Mouse (Mus musculus): ENCODE results near the gene Aco2.

The Aco2 gene

GRCm38 (mm10) chr15:81920546-81921217, 48.6 kb downstream of the Aco2 start:
- 63% methylated on average over 10 of the region's 10 CpGs for WGBS

- 55% methylated on average over 5 of the region's 5 CpGs for WGBS
Measured at GRCm38 (mm10) chr15:81921255-81921654, 49.1 kb downstream of the Aco2 start.

GRCm38 (mm10) chr15:81924933-81925332, 52.8 kb downstream of the Aco2 start:
- 69% methylated on average over 11 of the region's 11 CpGs for WGBS

GRCm38 (mm10) chr15:81925760-81926445, 53.8 kb downstream of the Aco2 start, which contains the start of gene Polr3h:
Polr3h (minus strand) TSS chr15:81926240.
- under 1% methylated on average over 54 of the region's 54 CpGs for WGBS

GRCm38 (mm10) chr15:81926446-81926822, 54.3 kb downstream of the Aco2 start:
- WGBS = 15% methylated on average over 9 of the region's 9 CpGs

- 40% methylated on average over 4 of the region's 4 CpGs for WGBS
Measured at GRCm38 (mm10) chr15:81927741-81928140, 55.6 kb downstream of the Aco2 start.

GRCm38 (mm10) chr15:81928277-81928676, 56.2 kb downstream of the Aco2 start:
- WGBS = 23% methylated on average over 11 of the region's 11 CpGs

- 18% methylated on average over 12 of the region's 12 CpGs for WGBS
Measured at GRCm38 (mm10) chr15:81932951-81933470, 60.9 kb downstream of the Aco2 start.

GRCm38 (mm10) chr15:81933986-81934385, 61.9 kb downstream of the Aco2 start:
- 82% methylated on average over 1 of the region's 1 CpGs for WGBS

- WGBS = 51% methylated on average over 7 of the region's 7 CpGs
Measured at GRCm38 (mm10) chr15:81935869-81936637, 63.9 kb downstream of the Aco2 start.

- 1% methylated on average over 12 of the region's 12 CpGs for WGBS
Measured at GRCm38 (mm10) chr15:81936679-81937078, 64.6 kb downstream of the Aco2 start, which contains the start of gene Csdc2. Csdc2 (plus strand) TSS chr15:81936759.

GRCm38 (mm10) chr15:81937098-81937972, 65.2 kb downstream of the Aco2 start:
- 7% methylated on average over 19 of the region's 19 CpGs for WGBS

GRCm38 (mm10) chr15:81938246-81938645, 66.1 kb downstream of the Aco2 start:
- 19% methylated on average over 2 of the region's 2 CpGs for WGBS

GRCm38 (mm10) chr15:81939157-81939715, 67.1 kb downstream of the Aco2 start:
- WGBS = 54% methylated on average over 10 of the region's 10 CpGs

GRCm38 (mm10) chr15:81939774-81940173, 67.7 kb downstream of the Aco2 start:
- WGBS = 88% methylated on average over 4 of the region's 4 CpGs

GRCm38 (mm10) chr15:81940219-81940618, 68.1 kb downstream of the Aco2 start:
- 90% methylated on average over 5 of the region's 5 CpGs for WGBS

- 99% methylated on average over 2 of the region's 2 CpGs for WGBS
Measured at GRCm38 (mm10) chr15:81941010-81941409, 68.9 kb downstream of the Aco2 start.

- 36% methylated on average over 9 of the region's 9 CpGs for WGBS
Measured at GRCm38 (mm10) chr15:81943176-81943749, 71.2 kb downstream of the Aco2 start.

GRCm38 (mm10) chr15:81949076-81949475, 77.0 kb downstream of the Aco2 start:
- 82% methylated on average over 10 of the region's 10 CpGs for WGBS

GRCm38 (mm10) chr15:81949476-81950131, 77.5 kb downstream of the Aco2 start:
- 71% methylated on average over 11 of the region's 11 CpGs for WGBS

Data from cerebral cortex, adult 2 months (tissue).